Mouse (Mus musculus): ENCODE results near the gene Cdh1.

- no peak for TF ChIP-seq ETS1 (IDR thresholded peaks at IDR 0.05; ENCODE audit: low read depth, low read length)
- no peak for TF ChIP-seq E2F4 (IDR thresholded peaks at IDR 0.05; ENCODE audit: borderline replicate concordance, low read depth, low read length)
- peak; percentile 71 to 87 (median 76) for TF ChIP-seq CTCF (IDR thresholded peaks at IDR 0.05 in 2 of 3, conservative IDR thresholded peaks at IDR 0.05 in 1 of 3; ENCODE audit: control insufficient read depth in 1 of 3, insufficient read depth in 1 of 3, low read depth in 2 of 3, low read length in 3 of 3, poor library complexity in 1 of 3, severe bottlenecking in 1 of 3)
- peak; percentile 65 for TF ChIP-seq RAD21 (IDR thresholded peaks at IDR 0.05; ENCODE audit: low read depth, low read length)
- TF ChIP-seq POLR2AphosphoS5 (IDR thresholded peaks at IDR 0.05; ENCODE audit: borderline replicate concordance, low read depth, low read length): no peak
- TF ChIP-seq UBTF (IDR thresholded peaks at IDR 0.05; ENCODE audit: borderline replicate concordance, insufficient read depth, low read depth, low read length): no peak
- TF ChIP-seq ELF1 (IDR thresholded peaks at IDR 0.05; ENCODE audit: low read depth, low read length): no peak
- no peak for TF ChIP-seq MEF2A (IDR thresholded peaks at IDR 0.05; ENCODE audit: extremely low read depth, insufficient replicate concordance, low read depth, low read length, poor library complexity, severe bottlenecking)
- no peak for TF ChIP-seq POLR2A (IDR thresholded peaks at IDR 0.05; ENCODE audit: control insufficient read depth in 1 of 2, insufficient read depth in 1 of 2, low read depth in 1 of 2, low read length in 2 of 2, poor library complexity in 1 of 2)
Observed at GRCm38 (mm10) chr8:106561097-106561865, 41.9 kb upstream of the Cdh1 start.

All from MEL (cell line).